Mouse (Mus musculus) heart, adult 2 months (tissue): ENCODE data around the gene Mpg.

ENCODE experiments used
- CTCF ChIP-seq: fragments of 200-600 bp; IDR thresholded peaks from 2 replicates; pipeline ENCODE4 v1.8.1; 2022; ENCODE audit warnings: antibody characterized with exemption, mild to moderate bottlenecking, moderate library complexity
- EP300 ChIP-seq: fragments of 200-500 bp; IDR thresholded peaks from 2 replicates; pipeline ENCODE4 v1.6.1; 2011; ENCODE audit warnings: low read depth, low read length, control low read depth; ENCODE audit not compliant: insufficient read depth
- POLR2A ChIP-seq: fragments of 200-500 bp; IDR thresholded peaks from 2 replicates; pipeline ENCODE4 v1.6.1; 2011; ENCODE audit warnings: mild to moderate bottlenecking, low read depth, low read length, control low read depth; ENCODE audit not compliant: insufficient read depth

GRCm38 (mm10) chr11:32190603-32191110, 35.6 kb upstream of the Mpg start:
- no peak for TF ChIP-seq CTCF
- TF ChIP-seq POLR2A: no peak
- no peak for TF ChIP-seq EP300
